Mouse (Mus musculus): ENCODE data around the gene Cpeb1. TPM values are rescaled to one million over a fixed set of nuclear protein-coding genes. Genes with fewer than 3 reads are reported as not detected.

Cpeb1 gene
- polyA plus RNA-seq, 1 experiment from 2014 or later = 0.07 TPM

DNA sequence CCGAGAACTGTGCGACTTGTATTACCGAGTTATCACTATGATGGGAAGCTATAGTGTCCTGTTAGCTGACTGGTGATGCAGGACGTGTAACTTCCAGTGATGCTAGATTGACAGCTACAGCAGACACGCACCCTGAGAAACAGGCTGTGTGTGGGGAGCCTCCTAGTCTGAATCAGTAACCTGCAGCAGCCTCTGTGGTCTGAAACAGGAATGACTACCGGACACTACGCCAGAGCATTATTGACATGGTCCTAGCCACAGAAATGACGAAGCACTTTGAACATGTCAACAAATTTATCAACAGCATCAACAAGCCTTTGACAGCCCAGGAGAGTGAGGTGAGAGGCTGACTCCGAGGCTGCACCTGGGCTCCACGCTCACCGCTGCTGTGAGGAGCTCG lies 129.2 kb downstream of the Cpeb1 start:
- no peak overlapping the region for H3K9ac ChIP-seq
- H3K9me3 ChIP-seq (replicated peaks) = no peaks in the 10 kb centered on the region
- H3K27me3 ChIP-seq = no peaks in the 10 kb centered on the region

DNA sequence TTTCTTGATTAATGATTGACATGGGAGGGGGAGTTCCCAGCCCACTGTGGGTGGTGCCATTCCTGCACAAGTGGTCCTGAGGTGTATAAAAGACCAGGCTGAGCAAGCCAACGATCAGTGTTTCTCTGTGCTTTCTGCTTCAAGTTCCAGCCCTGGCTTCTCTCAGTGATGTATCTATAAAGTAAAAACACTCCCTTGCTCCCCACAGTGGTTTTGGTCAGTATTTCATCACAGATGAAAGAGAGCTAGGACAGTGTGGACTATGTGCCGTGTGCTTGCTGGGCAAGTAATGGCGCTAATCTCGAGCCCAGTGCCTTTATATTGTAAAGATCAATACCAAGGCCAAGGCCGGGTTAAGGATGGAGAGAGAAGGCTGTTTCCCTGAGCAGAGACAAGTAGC lies 133.5 kb downstream of the Cpeb1 start:
- Histone ChIP-seq H3K9me3 (replicated peaks) (no peaks in the 10 kb centered on the region), H3K27me3 (no peaks in the 10 kb centered on the region), H3K36me3 (replicated peaks) (peaks cover 6% of the 10 kb centered on the region; the same call in 1 of the 2 replicates), H3K4me1 (replicated peaks) (peaks cover 8% of the 10 kb centered on the region; the same call in 1 of the 2 replicates), H3K4me2 (no peak overlapping the region), H3K4me3 (replicated peaks) (no peak overlapping the region), H3K9ac (no peak overlapping the region), H3K27ac (replicated peaks) (no peak overlapping the region)
- 61% methylated on average over 5 of the region's 5 CpGs for WGBS (ENCODE audit: insufficient replicate concordance)
- ATAC-seq (ENCODE audit: insufficient read depth) = no peak

More for the DNA sequence above, 129.2 kb downstream of the Cpeb1 start:
- Histone ChIP-seq H3K36me3 (replicated peaks) (peaks cover 11% of the 10 kb centered on the region; the same call in 1 of the 2 replicates), H3K27ac (replicated peaks) (no peak overlapping the region), H3K4me3 (replicated peaks) (no peak overlapping the region), H3K4me1 (replicated peaks) (peaks cover 12% of the 10 kb centered on the region), H3K4me2 (no peak overlapping the region)
- 52% methylated on average over 12 of the region's 12 CpGs for WGBS (ENCODE audit: insufficient replicate concordance)
- ATAC-seq (ENCODE audit: insufficient read depth) = no peak

DNA sequence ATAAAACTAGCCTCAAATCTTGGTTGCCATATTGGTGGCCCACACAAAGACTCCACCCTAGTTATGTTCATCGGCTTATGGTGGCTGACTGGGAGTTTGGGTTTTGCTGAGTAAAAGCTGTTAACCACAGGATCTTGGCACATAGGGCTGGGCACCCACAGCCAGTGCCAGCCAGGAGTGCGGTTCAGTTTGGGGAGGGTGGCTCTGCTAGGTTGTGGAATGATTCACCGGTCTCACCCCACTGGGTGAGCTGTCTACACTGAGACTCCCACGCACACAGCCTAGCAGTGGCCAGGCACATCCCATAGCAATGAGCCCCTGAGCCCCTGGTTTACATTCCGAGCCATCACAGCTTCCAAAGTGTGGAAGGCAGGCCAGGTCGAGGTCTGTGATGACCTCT lies 135.5 kb downstream of the Cpeb1 start:
- no peak for ATAC-seq (ENCODE audit: insufficient read depth)
- Histone ChIP-seq H3K4me2 (no peak overlapping the region), H3K9ac (no peak overlapping the region), H3K9me3 (replicated peaks) (no peaks in the 10 kb centered on the region), H3K27ac (replicated peaks) (no peak overlapping the region), H3K27me3 (no peaks in the 10 kb centered on the region), H3K36me3 (replicated peaks) (peaks cover 6% of the 10 kb centered on the region; the same call in 1 of the 2 replicates), H3K4me1 (replicated peaks) (no peaks in the 10 kb centered on the region), H3K4me3 (replicated peaks) (no peak overlapping the region)
- 63% methylated on average over 6 of the region's 6 CpGs for WGBS (ENCODE audit: insufficient replicate concordance)

DNA sequence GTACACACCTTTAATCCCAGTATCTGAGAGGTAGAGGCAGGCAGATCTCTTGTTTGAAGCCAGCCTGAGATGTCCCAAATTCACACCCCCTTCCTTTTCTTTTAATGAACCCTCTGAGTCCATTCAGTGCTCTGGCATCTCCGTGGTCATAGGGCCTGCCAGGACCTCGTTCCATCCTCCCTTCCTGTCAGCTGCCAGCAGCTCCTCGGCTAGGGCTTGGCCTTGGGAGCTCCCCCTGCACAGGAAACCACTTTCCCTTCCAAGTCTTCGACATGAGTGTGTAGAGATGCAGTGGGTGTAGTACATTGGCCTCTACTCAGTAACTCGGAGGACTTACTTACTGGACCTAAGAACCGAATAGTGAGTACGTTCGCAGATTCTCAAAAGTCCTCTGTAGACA lies 139.7 kb downstream of the Cpeb1 start:
- no peak overlapping the region for H3K9ac ChIP-seq
- ATAC-seq (ENCODE audit: insufficient read depth) = no peak

DNA sequence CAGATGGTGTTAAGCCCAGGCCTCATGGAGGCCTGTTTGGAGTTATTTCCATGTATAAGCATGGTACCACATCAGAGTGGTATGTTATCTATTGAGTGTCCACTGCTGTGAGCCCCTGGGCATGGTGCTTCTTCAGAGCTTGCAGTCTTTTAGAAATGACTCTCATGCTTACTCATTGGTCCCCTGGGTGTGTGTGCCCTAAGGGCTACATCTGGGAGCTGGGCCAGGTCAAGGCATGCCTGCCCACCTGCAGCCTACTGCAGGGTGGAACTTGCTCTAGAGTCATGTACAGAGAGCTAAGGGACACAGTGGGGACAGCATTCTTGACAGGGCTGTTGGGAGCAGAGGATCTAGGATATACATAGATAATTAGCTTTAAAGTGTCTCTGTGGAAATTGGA lies 143.7 kb downstream of the Cpeb1 start:
- no peaks in the 10 kb centered on the region for H3K4me1 ChIP-seq (replicated peaks)
- H3K27me3 ChIP-seq = no peaks in the 10 kb centered on the region
- no peak overlapping the region for H3K27ac ChIP-seq (replicated peaks)
- H3K9me3 ChIP-seq (replicated peaks) = no peaks in the 10 kb centered on the region
- H3K4me2 ChIP-seq = no peak overlapping the region
- H3K36me3 ChIP-seq (replicated peaks) = no peaks in the 10 kb centered on the region
- no peak for ATAC-seq (ENCODE audit: insufficient read depth)
- H3K4me3 ChIP-seq (replicated peaks) = no peak overlapping the region
- no peak overlapping the region for H3K9ac ChIP-seq

More for the DNA sequence above, 139.7 kb downstream of the Cpeb1 start:
- no peaks in the 10 kb centered on the region for H3K9me3 ChIP-seq (replicated peaks)
- no peak overlapping the region for H3K27ac ChIP-seq (replicated peaks)
- H3K27me3 ChIP-seq = no peaks in the 10 kb centered on the region
- 42% methylated on average over 8 of the region's 8 CpGs for WGBS (ENCODE audit: insufficient replicate concordance)
- no peak overlapping the region for H3K4me2 ChIP-seq
- H3K4me1 ChIP-seq (replicated peaks) = no peaks in the 10 kb centered on the region
- H3K4me3 ChIP-seq (replicated peaks) = no peak overlapping the region
- H3K36me3 ChIP-seq (replicated peaks) = no peaks in the 10 kb centered on the region

DNA sequence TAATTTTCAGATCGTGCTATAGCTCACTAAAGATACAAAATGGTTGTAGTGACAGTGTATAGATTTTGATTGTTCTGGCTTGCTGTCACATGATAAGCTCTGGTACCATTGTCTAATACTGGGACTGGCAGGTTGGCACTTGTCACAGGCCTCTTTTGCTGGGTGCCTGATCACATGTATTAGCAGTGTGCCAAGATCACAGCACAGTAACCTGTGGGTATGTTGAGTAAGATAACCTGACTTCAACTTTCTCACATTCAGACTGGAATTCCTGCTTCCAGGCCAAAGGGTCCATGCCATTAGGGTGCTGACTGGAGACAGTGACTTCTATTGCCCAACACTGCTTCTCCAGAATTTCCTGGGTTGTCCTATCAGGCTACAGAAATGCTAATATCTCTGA lies 144.1 kb downstream of the Cpeb1 start:
- Histone ChIP-seq H3K4me3 (replicated peaks) (no peak overlapping the region), H3K9me3 (replicated peaks) (no peaks in the 10 kb centered on the region), H3K9ac (no peak overlapping the region), H3K27ac (replicated peaks) (no peak overlapping the region), H3K4me1 (replicated peaks) (no peaks in the 10 kb centered on the region), H3K4me2 (no peak overlapping the region), H3K36me3 (replicated peaks) (no peaks in the 10 kb centered on the region), H3K27me3 (no peaks in the 10 kb centered on the region)
- ATAC-seq (ENCODE audit: insufficient read depth) = no peak
- WGBS (ENCODE audit: insufficient replicate concordance) = 68% methylated on average over 1 of the region's 1 CpGs

DNA sequence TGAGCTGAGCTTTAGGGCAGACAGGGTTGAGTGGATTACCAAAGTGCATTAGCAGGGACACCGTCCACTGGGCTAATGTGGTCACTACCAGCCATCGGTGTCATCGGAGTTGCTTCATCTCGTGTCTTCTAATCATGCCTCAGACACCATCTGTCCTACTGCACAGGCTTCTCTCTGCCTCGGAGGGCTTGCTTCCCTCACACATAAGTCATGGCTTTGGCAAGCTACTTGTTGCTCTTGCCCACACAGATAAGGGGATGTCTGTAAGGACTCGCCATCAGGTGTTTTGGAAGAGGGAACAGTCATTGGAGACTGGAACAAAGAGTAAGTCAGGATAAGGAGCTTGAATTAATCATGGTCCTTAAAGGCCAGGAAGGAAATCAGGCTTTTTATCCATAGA lies 146.0 kb downstream of the Cpeb1 start:
- Histone ChIP-seq H3K27me3 (no peaks in the 10 kb centered on the region), H3K4me2 (no peak overlapping the region), H3K4me3 (replicated peaks) (no peak overlapping the region), H3K36me3 (replicated peaks) (no peaks in the 10 kb centered on the region), H3K9ac (no peak overlapping the region), H3K27ac (replicated peaks) (no peak overlapping the region), H3K9me3 (replicated peaks) (no peaks in the 10 kb centered on the region), H3K4me1 (replicated peaks) (no peaks in the 10 kb centered on the region)
- ATAC-seq (ENCODE audit: insufficient read depth) = no peak
- WGBS (ENCODE audit: insufficient replicate concordance) = 54% methylated on average over 6 of the region's 6 CpGs

DNA sequence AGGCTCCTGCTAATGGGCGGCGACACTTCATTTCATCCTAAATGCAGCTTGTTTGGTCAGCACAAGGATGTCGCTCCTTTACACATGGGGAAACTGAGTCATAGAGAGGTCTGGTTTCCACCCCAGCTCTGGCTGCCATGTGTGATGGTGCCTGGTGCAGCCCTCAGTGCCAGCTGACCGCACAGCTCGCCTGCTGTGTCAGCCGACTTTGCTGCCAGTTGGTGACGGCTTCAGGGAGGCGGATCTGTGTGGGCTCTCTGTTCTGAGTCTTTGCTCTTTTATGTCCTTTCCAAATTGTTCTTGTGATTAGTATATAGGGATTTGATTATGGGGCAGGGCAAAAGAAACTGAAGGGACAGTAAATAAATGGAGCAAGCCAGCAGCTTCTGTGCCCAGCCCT lies 147.5 kb downstream of the Cpeb1 start:
- no peak overlapping the region for H3K27ac ChIP-seq (replicated peaks)
- H3K4me2 ChIP-seq = no peak overlapping the region
- H3K9ac ChIP-seq = no peak overlapping the region
- no peaks in the 10 kb centered on the region for H3K36me3 ChIP-seq (replicated peaks)
- 68% methylated on average over 8 of the region's 8 CpGs for WGBS (ENCODE audit: insufficient replicate concordance)
- no peak overlapping the region for H3K4me3 ChIP-seq (replicated peaks)
- ATAC-seq (ENCODE audit: insufficient read depth) = no peak
- no peaks in the 10 kb centered on the region for H3K9me3 ChIP-seq (replicated peaks)
- no peaks in the 10 kb centered on the region for H3K27me3 ChIP-seq
- H3K4me1 ChIP-seq (replicated peaks) = no peaks in the 10 kb centered on the region

DNA sequence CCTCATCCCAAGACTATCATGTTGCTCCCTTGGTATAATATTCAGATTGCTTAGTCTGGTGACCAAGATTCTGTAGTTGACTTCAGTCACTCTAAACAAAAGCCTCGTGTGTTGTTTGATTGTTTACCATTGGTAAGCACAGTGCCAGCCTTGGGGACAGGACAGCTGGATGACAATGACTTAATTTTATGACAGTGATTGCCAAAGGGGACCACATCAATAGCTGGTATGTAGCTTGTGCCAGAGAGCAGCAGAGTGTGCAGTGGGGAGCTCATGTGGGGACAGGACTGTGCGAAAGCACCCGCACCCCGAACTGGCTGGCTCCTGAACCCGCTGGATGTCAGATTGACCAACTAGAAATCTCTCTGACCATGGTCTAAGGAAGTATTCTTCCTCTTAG lies 150.6 kb downstream of the Cpeb1 start:
- no peaks in the 10 kb centered on the region for H3K36me3 ChIP-seq (replicated peaks)
- H3K27me3 ChIP-seq = no peaks in the 10 kb centered on the region
- no peak overlapping the region for H3K4me2 ChIP-seq
- H3K27ac ChIP-seq (replicated peaks) = no peak overlapping the region
- H3K9ac ChIP-seq = no peak overlapping the region
- H3K9me3 ChIP-seq (replicated peaks) = no peaks in the 10 kb centered on the region
- H3K4me3 ChIP-seq (replicated peaks) = no peak overlapping the region
- WGBS (ENCODE audit: insufficient replicate concordance) = 72% methylated on average over 5 of the region's 5 CpGs
- H3K4me1 ChIP-seq (replicated peaks) = no peaks in the 10 kb centered on the region
- no peak for ATAC-seq (ENCODE audit: insufficient read depth)

DNA sequence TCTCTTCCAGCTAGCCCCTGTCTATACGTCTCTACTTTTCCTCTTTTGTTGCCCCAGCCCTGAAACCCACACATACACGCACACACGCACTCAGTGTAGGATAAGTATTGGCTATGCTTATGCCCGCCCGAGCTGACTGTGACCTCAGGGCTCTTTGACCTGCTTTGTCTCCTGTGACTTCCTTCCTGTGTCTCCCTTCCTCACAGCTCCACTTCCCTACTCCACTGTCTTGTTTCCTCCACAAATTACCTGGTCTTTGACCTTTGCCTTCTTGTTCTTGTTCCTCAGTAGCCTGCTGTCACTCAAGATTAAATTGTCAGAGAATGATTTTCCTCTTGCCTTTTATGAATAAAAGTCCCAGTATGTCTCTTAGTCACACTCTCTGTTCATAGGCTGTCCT lies 151.2 kb downstream of the Cpeb1 start:
- Histone ChIP-seq H3K27ac (replicated peaks) (no peak overlapping the region), H3K9me3 (replicated peaks) (no peaks in the 10 kb centered on the region), H3K27me3 (no peaks in the 10 kb centered on the region), H3K9ac (no peak overlapping the region), H3K36me3 (replicated peaks) (no peaks in the 10 kb centered on the region), H3K4me3 (replicated peaks) (no peak overlapping the region), H3K4me1 (replicated peaks) (no peaks in the 10 kb centered on the region), H3K4me2 (no peak overlapping the region)
- WGBS (ENCODE audit: insufficient replicate concordance) = 48% methylated on average over 5 of the region's 5 CpGs
- no peak for ATAC-seq (ENCODE audit: insufficient read depth)

DNA sequence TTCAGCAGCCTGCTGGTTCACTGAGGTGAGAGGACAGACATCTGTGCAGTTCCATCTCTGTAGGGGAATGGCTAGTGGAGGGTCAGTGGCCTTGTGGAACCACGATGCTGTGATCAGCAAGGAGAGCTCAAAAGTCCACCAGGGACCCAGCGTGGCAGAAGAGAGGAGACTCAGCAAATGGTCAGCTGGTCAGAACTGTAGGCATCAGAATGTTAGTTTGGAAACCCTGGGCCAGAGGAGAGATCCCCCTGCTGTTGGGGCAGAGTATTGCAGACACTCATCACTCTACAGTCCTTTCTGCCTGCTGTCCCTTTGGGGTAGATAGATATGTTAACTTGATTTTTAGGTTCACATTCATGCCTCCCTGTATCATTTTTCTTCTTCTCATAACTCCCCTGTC lies 151.6 kb downstream of the Cpeb1 start:
- Histone ChIP-seq H3K27me3 (no peaks in the 10 kb centered on the region), H3K27ac (replicated peaks) (no peak overlapping the region), H3K4me2 (no peak overlapping the region), H3K4me3 (replicated peaks) (no peak overlapping the region), H3K9ac (no peak overlapping the region), H3K9me3 (replicated peaks) (no peaks in the 10 kb centered on the region), H3K4me1 (replicated peaks) (no peaks in the 10 kb centered on the region), H3K36me3 (replicated peaks) (no peaks in the 10 kb centered on the region)
- WGBS (ENCODE audit: insufficient replicate concordance) = 52% methylated on average over 2 of the region's 2 CpGs
- ATAC-seq (ENCODE audit: insufficient read depth) = no peak

DNA sequence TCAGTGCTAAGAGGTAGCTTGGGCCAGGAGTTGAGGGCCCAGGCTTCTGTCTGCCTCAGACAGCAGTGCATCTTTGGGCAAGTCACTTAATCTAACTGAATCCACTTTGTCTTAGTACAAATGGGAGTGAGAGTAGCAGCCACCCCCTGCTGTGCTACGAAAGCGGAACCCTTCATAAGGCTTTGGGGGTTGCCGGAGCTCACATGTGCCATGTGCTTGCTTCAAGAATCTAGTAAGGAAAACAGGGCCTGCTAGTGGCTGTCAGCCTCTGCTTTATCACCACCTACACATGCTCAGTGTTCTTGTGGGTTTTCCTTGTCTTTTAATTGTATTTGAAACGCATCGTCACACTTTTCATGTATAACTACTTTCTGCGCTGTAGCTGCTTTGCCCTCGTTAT lies 153.9 kb downstream of the Cpeb1 start:
- Histone ChIP-seq H3K36me3 (replicated peaks) (no peaks in the 10 kb centered on the region), H3K27ac (replicated peaks) (no peak overlapping the region), H3K4me2 (no peak overlapping the region), H3K4me1 (replicated peaks) (no peaks in the 10 kb centered on the region), H3K9me3 (replicated peaks) (no peaks in the 10 kb centered on the region), H3K4me3 (replicated peaks) (no peak overlapping the region), H3K27me3 (no peaks in the 10 kb centered on the region), H3K9ac (no peak overlapping the region)
- ATAC-seq (ENCODE audit: insufficient read depth) = no peak
- WGBS (ENCODE audit: insufficient replicate concordance) = 81% methylated on average over 7 of the region's 7 CpGs
